Mouse (Mus musculus): ENCODE data around the gene Wdr62. TPM values are rescaled to one million over a fixed set of nuclear protein-coding genes. Genes with fewer than 3 reads are reported as not detected.

Gene Wdr62
- polyA plus RNA-seq, 1 experiment = 21.4 TPM

DNA sequence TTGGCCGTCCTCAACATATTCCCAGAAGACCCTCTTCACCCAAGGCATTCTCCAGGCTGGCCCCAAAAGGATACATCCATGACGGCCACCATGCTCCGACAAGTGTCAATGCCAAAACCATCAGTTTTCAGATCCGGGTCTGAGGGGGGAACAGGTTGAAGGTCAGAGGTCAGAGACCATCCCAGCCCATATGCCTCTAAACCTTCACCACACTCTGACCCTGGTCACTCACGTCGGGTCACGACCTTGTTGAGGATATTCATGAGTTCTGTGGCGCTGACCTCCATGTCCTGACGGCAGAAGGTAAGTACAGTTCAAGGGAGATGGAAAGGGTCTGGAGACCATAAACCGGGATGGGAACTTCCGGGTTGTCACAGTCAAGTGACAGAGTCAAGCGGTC is 88.1 kb downstream of the Wdr62 start:
- Histone ChIP-seq H3K4me3 (ENCODE audit: insufficient read depth, low read length) (no peak overlapping the region), H3K27ac (ENCODE audit: insufficient read depth, low read depth, low read length) (no peak overlapping the region)
- TF ChIP-seq CTCF (IDR thresholded peaks at IDR 0.05; ENCODE audit: low read depth, low read length) (no peak), POLR2A (IDR thresholded peaks at IDR 0.05; ENCODE audit: borderline replicate concordance, low read depth, low read length) (no peak)

More for the DNA sequence above, 88.1 kb downstream of the Wdr62 start:
- H3K4me1 ChIP-seq (ENCODE audit: control insufficient read depth, insufficient read depth, low read length) = peaks cover 23% of the 10 kb centered on the region

Other genes with a start within 250 kb of the Wdr62 start
- 4.1 and 5.0 TPM in 2 replicates for gene Zfp14, start 229.0 kb downstream of the Wdr62 start, polyA plus RNA-seq (2012; ENCODE audit: insufficient read depth, insufficient read length, missing spikeins)
- 3.9 and 4.6 TPM in 2 replicates for gene Zfp82, start 207.5 kb downstream of the Wdr62 start, polyA plus RNA-seq (2012; ENCODE audit: insufficient read depth, insufficient read length, missing spikeins)
- gene Gm26920, start 190.0 kb downstream of the Wdr62 start, polyA plus RNA-seq (2012; ENCODE audit: insufficient read depth, insufficient read length, missing spikeins) = not detected in 2 replicates
- gene Zfp566, start 189.9 kb downstream of the Wdr62 start, polyA plus RNA-seq (2012; ENCODE audit: insufficient read depth, insufficient read length, missing spikeins) = 1.6 and 2.8 TPM in 2 replicates
- gene Zfp260, start 185.6 kb downstream of the Wdr62 start, polyA plus RNA-seq (2012; ENCODE audit: insufficient read depth, insufficient read length, missing spikeins) = 40.2 and 49.9 TPM in 2 replicates
- gene Zfp382, start 158.5 kb downstream of the Wdr62 start, polyA plus RNA-seq (2012; ENCODE audit: insufficient read depth, insufficient read length, missing spikeins) = 7.7 and 8.9 TPM in 2 replicates
- 19.9 and 22.9 TPM in 2 replicates for gene Zfp146, start 110.7 kb downstream of the Wdr62 start, polyA plus RNA-seq (2012; ENCODE audit: insufficient read depth, insufficient read length, missing spikeins)
- 8.0 and 14.3 TPM in 2 replicates for gene Cox7a1, start 96.3 kb downstream of the Wdr62 start, polyA plus RNA-seq (2012; ENCODE audit: insufficient read depth, insufficient read length, missing spikeins)
- gene Capns1, start 81.6 kb downstream of the Wdr62 start, polyA plus RNA-seq (2012; ENCODE audit: insufficient read depth, insufficient read length, missing spikeins) = 501 and 572 TPM in 2 replicates
- 47.6 and 50.3 TPM in 2 replicates for gene Polr2i, start 48.5 kb downstream of the Wdr62 start, polyA plus RNA-seq (2012; ENCODE audit: insufficient read depth, insufficient read length, missing spikeins)
- gene Tbcb, start 48.1 kb downstream of the Wdr62 start, polyA plus RNA-seq (2012; ENCODE audit: insufficient read depth, insufficient read length, missing spikeins) = 83.3 and 108 TPM in 2 replicates
- not detected in 2 replicates for gene Ovol3, start 44.7 kb downstream of the Wdr62 start, polyA plus RNA-seq (2012; ENCODE audit: insufficient read depth, insufficient read length, missing spikeins)
- 0.55 and 1.0 TPM in 2 replicates for gene Thap8, start 325 bp downstream of the Wdr62 start, polyA plus RNA-seq (2012; ENCODE audit: insufficient read depth, insufficient read length, missing spikeins)
- gene Clip3, start 11.3 kb upstream of the Wdr62 start, polyA plus RNA-seq (2012; ENCODE audit: insufficient read depth, insufficient read length, missing spikeins) = 0.49 and 1.7 TPM in 2 replicates
- gene Alkbh6, start 28.3 kb upstream of the Wdr62 start, polyA plus RNA-seq (2012; ENCODE audit: insufficient read depth, insufficient read length, missing spikeins) = 32.8 and 39.9 TPM in 2 replicates
- gene Syne4, start 34.4 kb upstream of the Wdr62 start, polyA plus RNA-seq (2012; ENCODE audit: insufficient read depth, insufficient read length, missing spikeins) = 1.2 TPM in 1 of 2 replicates, not detected in the other
- not detected in 2 replicates for gene E130208F15Rik, start 41.3 kb upstream of the Wdr62 start, polyA plus RNA-seq (2012; ENCODE audit: insufficient read depth, insufficient read length, missing spikeins)
- 4.5 and 4.6 TPM in 2 replicates for gene Sdhaf1, start 43.5 kb upstream of the Wdr62 start, polyA plus RNA-seq (2012; ENCODE audit: insufficient read depth, insufficient read length, missing spikeins)
- not detected in 2 replicates for gene Lrfn3, start 82.4 kb upstream of the Wdr62 start, polyA plus RNA-seq (2012; ENCODE audit: insufficient read depth, insufficient read length, missing spikeins)
- 3,702 and 3,978 TPM in 2 replicates for gene Tyrobp, start 133.3 kb upstream of the Wdr62 start, polyA plus RNA-seq (2012; ENCODE audit: insufficient read depth, insufficient read length, missing spikeins)
- 53.0 and 56.7 TPM in 2 replicates for gene Hcst, start 139.4 kb upstream of the Wdr62 start, polyA plus RNA-seq (2012; ENCODE audit: insufficient read depth, insufficient read length, missing spikeins)
- 18.6 and 22.4 TPM in 2 replicates for gene Nfkbid, start 141.3 kb upstream of the Wdr62 start, polyA plus RNA-seq (2012; ENCODE audit: insufficient read depth, insufficient read length, missing spikeins)
- 2.0 and 2.3 TPM in 2 replicates for gene Aplp1, start 165.1 kb upstream of the Wdr62 start, polyA plus RNA-seq (2012; ENCODE audit: insufficient read depth, insufficient read length, missing spikeins)
- not detected in 2 replicates for gene Kirrel2, start 177.3 kb upstream of the Wdr62 start, polyA plus RNA-seq (2012; ENCODE audit: insufficient read depth, insufficient read length, missing spikeins)
- gene Nphs1, start 177.9 kb upstream of the Wdr62 start, polyA plus RNA-seq (2012; ENCODE audit: insufficient read depth, insufficient read length, missing spikeins) = not detected in 2 replicates
- not detected in 2 replicates for gene Prodh2, start 213.2 kb upstream of the Wdr62 start, polyA plus RNA-seq (2012; ENCODE audit: insufficient read depth, insufficient read length, missing spikeins)

All from bone marrow macrophage, adult 2 months (primary cell).